Mouse (Mus musculus) myocyte (in vitro differentiated cells): ENCODE data around the gene Tchh.

Experiments used
- MAX ChIP-seq: IDR thresholded peaks from one replicate; pipeline ENCODE4 v1.6.1; 2011; ENCODE audit warnings: low read depth, mild to moderate bottlenecking, control low read depth
- POLR2A ChIP-seq: IDR thresholded peaks from one replicate; pipeline ENCODE4 v1.6.1; 2011; ENCODE audit warnings: low read depth, mild to moderate bottlenecking, control low read depth, moderate library complexity; ENCODE audit not compliant: insufficient read length
- POLR2AphosphoS2 ChIP-seq: IDR thresholded peaks from one replicate; pipeline ENCODE4 v1.6.1; 2011; ENCODE audit warnings: low read depth, control low read depth; ENCODE audit not compliant: insufficient read length
- TCF12 ChIP-seq: IDR thresholded peaks from one replicate; pipeline ENCODE4 v1.6.1; 2011; ENCODE audit warnings: mild to moderate bottlenecking, control low read depth; ENCODE audit not compliant: poor library complexity, insufficient read depth, severe bottlenecking
- TCF3 ChIP-seq: IDR thresholded peaks from one replicate; pipeline ENCODE4 v1.6.1; 2011; ENCODE audit warnings: low read depth, control low read depth; ENCODE audit not compliant: insufficient read length
- USF1 ChIP-seq: IDR thresholded peaks from one replicate; pipeline ENCODE4 v1.6.1; 2011; ENCODE audit warnings: low read depth, mild to moderate bottlenecking, control low read depth, moderate library complexity

DNA sequence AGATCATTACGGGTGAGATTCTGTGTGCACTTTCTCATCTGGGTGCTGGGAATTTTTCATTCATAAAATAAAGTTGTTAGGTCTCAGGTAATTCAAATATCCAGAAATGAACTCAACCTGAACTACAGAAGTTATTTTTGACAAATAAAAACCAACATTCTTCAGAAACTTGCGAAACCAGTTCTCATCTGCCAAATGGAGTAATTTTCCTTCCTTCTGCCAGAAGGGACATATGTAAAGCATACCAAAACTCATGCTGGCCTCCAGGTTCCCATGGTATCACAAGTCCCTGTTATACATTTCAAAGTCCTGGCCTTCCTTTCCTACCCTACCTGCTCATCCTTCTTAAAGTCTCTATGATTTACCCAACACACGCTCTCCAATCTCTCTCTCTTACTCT, 38.2 kb upstream of the Tchh start:
- no peak for TF ChIP-seq TCF3
- TF ChIP-seq POLR2AphosphoS2, result no peak
- no peak for TF ChIP-seq POLR2A
- no peak for TF ChIP-seq USF1
- TF ChIP-seq TCF12, result no peak
- no peak for TF ChIP-seq MAX
